Mouse (Mus musculus) lung, adult 2 months (tissue): ENCODE results near the gene Cox15.

Experiments used
- CTCF ChIP-seq: fragments of 200-500 bp; IDR thresholded peaks from 2 replicates; pipeline ENCODE4 v1.5.1; 2011; ENCODE audit warnings: mild to moderate bottlenecking, low read length, control low read depth; ENCODE audit not compliant: insufficient read depth
- POLR2A ChIP-seq: fragments of 200-500 bp; IDR thresholded peaks from 2 replicates; pipeline ENCODE4 v1.6.1; 2011; ENCODE audit warnings: low read depth, mild to moderate bottlenecking, control low read depth, low read length, borderline replicate concordance; ENCODE audit errors: extremely low read depth

DNA sequence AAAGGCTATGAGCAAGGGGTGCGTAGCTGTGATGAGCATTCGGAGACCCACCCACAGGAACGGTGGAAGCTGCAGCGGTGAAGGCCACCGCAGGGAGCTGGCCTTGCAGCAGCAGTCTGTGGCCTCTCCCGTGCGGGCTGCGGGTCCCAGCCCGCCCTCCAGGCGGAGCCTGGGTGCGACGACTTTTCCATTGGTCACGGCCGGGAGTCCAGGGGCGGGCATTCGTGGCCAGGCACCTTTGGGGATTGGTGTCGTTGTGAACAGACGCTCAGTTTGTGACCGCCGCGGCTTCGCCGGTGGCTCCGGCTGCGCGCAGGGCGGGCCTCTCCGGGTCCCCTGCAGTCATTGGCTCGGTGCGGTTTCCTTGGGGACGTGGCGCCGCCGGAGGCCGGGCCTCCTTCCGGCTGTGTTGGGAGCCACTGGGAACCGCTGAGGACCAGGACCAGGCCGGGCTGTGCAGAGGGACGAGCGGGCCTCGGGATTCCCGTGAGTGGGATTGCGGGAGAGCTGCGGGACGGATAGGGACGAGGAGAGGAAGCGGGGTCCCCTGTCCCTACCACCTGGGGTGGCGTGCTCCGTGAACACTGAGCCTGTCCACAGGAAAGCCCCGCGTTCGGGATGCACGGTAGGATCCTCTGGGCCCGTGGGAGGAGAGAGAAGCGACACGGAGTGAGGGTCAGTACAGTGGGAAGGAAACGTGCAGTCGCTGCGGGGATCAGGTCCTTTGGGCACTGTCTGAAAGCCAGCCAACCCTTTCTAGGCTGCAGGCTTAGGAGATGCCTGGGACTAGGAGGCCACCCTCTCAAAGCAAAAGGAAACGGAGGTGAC is 63.2 kb downstream of the Cox15 start, which contains the start of gene Entpd7:
- TF ChIP-seq CTCF (0 out of 2 replicates have a peak, but pooled peaks have one; percentile 29), POLR2A (peak; percentile 94; the same call in 1 of the 2 replicates)
